ENCODE assay signal across 21 mouse cellular contexts in genomic region chr5:74678693-74679092, GRCm38 (mm10). TPM values are rescaled to one million over a fixed set of nuclear protein-coding genes. Genes with fewer than 3 reads are reported as not detected.
A peak's percentile ranks its signal among the peaks of the same experiment; 100 is the strongest.
DNase-seq lines count a peak whose midpoint lies in the region; ATAC-seq and TF ChIP-seq lines count a peak whose summit lies in the region.
"Had no signal": no experiment of that assay in that cellular context is flagged by ENCODE, and none has a peak within 500 bp of the region (broad histone marks: within the 10 kb centered on the region; RNA-seq: fewer than 3 reads in every experiment).

No protein-coding gene starts in this region.

- no peak overlapping the region for H3K9ac ChIP-seq in heart, postnatal 0 days (replicated peaks; ENCODE audit: low read depth, low read length)
- no peak overlapping the region for H3K9ac ChIP-seq in heart, embryonic 12.5 days
- H3K9ac ChIP-seq in midbrain, embryonic 16.5 days (ENCODE audit: low read depth, low read length) = no peak overlapping the region
- H3K9ac ChIP-seq in midbrain, embryonic 11.5 days (ENCODE audit: low read length) = no peak overlapping the region
- H3K9ac ChIP-seq: embryonic facial prominence, embryonic 13.5 days; heart, embryonic 13.5 days; intestine, embryonic 15.5 days had no signal

- H3K9me3 ChIP-seq in heart, postnatal 0 days (replicated peaks; ENCODE audit: control insufficient read depth, low read length) = no peaks in the 10 kb centered on the region
- H3K9me3 ChIP-seq in heart, embryonic 12.5 days (replicated peaks) = no peaks in the 10 kb centered on the region
- no peaks in the 10 kb centered on the region for H3K9me3 ChIP-seq in midbrain, embryonic 16.5 days (replicated peaks; ENCODE audit: control insufficient read depth, low read length, poor library complexity, severe bottlenecking)
- H3K9me3 ChIP-seq in midbrain, embryonic 11.5 days (ENCODE audit: control insufficient read depth, low read length) = no peaks in the 10 kb centered on the region
- H3K9me3 ChIP-seq: embryonic facial prominence, embryonic 13.5 days; heart, embryonic 13.5 days; hindbrain, embryonic 10.5 days; intestine, embryonic 15.5 days had no signal

- TF ChIP-seq EP300 in heart, postnatal 0 days (IDR thresholded peaks at IDR 0.05; ENCODE audit: low read depth) = no peak

- H3K4me2 ChIP-seq in heart, postnatal 0 days (ENCODE audit: low read depth, low read length) = no peak overlapping the region
- no peak overlapping the region for H3K4me2 ChIP-seq in heart, embryonic 12.5 days
- H3K4me2 ChIP-seq in midbrain, embryonic 16.5 days (ENCODE audit: low read length) = peak overlapping the region; percentile 58; the same call in 1 of the 2 replicates
- H3K4me2 ChIP-seq in midbrain, embryonic 11.5 days = no peak overlapping the region
- H3K4me2 ChIP-seq: embryonic facial prominence, embryonic 13.5 days; heart, embryonic 13.5 days; intestine, embryonic 15.5 days had no signal

- no peak for DNase-seq in gastrocnemius, adult 2 months
- no peak for DNase-seq in gastrocnemius, adult 8-10 months (ENCODE audit: low spot score in 2 of 2)
- no peak for DNase-seq in heart, postnatal 0 days (ENCODE audit: low spot score)
- DNase-seq in midbrain, embryonic 11.5 days (ENCODE audit: low spot score, missing footprints) = no peak
- DNase-seq in brain, adult 2 months (ENCODE audit: low read depth, low spot score) = peak; percentile 43
- DNase-seq: adrenal gland, adult 8-10 months; adrenal gland, postnatal 36 days; cerebellum, adult 11-12 months; cerebellum, adult 9-10 months; cerebellum, postnatal 25 days; gastrocnemius, postnatal 25 days; heart, postnatal 14 days; kidney, adult 18-20 months had no signal

- intact Hi-C loops in gastrocnemius, adult 2 months (cut with DNase I) = no loop called here

- H3K4me3 ChIP-seq in gastrocnemius, adult 2 months = no peak overlapping the region
- no peak overlapping the region for H3K4me3 ChIP-seq in heart, postnatal 0 days (ENCODE audit: low read depth, low read length)
- H3K4me3 ChIP-seq in heart, embryonic 12.5 days = no peak overlapping the region
- no peak overlapping the region for H3K4me3 ChIP-seq in midbrain, embryonic 16.5 days (ENCODE audit: low read depth, low read length)
- H3K4me3 ChIP-seq in midbrain, embryonic 11.5 days (ENCODE audit: low read depth, low read length) = no peak overlapping the region
- H3K4me3 ChIP-seq: embryonic facial prominence, embryonic 13.5 days; heart, embryonic 13.5 days; hindbrain, embryonic 10.5 days; intestine, embryonic 15.5 days had no signal

- ATAC-seq in heart, postnatal 0 days (ENCODE audit: insufficient read depth, low read depth) = peak; percentile 54; the same call in 1 of the 2 replicates
- no peak for ATAC-seq in heart, embryonic 12.5 days (ENCODE audit: insufficient number of reproducible peaks, low FRiP score)
- ATAC-seq in midbrain, embryonic 16.5 days = no peak
- no peak for ATAC-seq in midbrain, embryonic 11.5 days (ENCODE audit: low FRiP score)
- no peak for ATAC-seq in erythroblast, adult 5-6 weeks (replicated peaks; ENCODE audit: low FRiP score, poor library complexity, severe bottlenecking)
- ATAC-seq: intestine, embryonic 15.5 days had no signal

- TF ChIP-seq CTCF in gastrocnemius, adult 2 months (IDR thresholded peaks at IDR 0.05) = no peak
- TF ChIP-seq CTCF in heart, postnatal 0 days (IDR thresholded peaks at IDR 0.05; ENCODE audit: low read depth) = no peak

- WGBS in heart, postnatal 0 days = 39% methylated on average over 5 of the region's 5 CpGs
- 57% methylated on average over 5 of the region's 5 CpGs for WGBS in heart, embryonic 12.5 days
- WGBS in midbrain, embryonic 16.5 days = 92% methylated on average over 5 of the region's 5 CpGs
- 89% methylated on average over 5 of the region's 5 CpGs for WGBS in midbrain, embryonic 11.5 days

- H3K36me3 ChIP-seq in heart, postnatal 0 days (replicated peaks; ENCODE audit: control insufficient read depth, insufficient read depth, low read length) = no peaks in the 10 kb centered on the region
- no peaks in the 10 kb centered on the region for H3K36me3 ChIP-seq in heart, embryonic 12.5 days
- no peaks in the 10 kb centered on the region for H3K36me3 ChIP-seq in midbrain, embryonic 16.5 days (ENCODE audit: control insufficient read depth, insufficient read depth, low read length)
- no peaks in the 10 kb centered on the region for H3K36me3 ChIP-seq in midbrain, embryonic 11.5 days (ENCODE audit: control insufficient read depth, insufficient read depth, low read length)
- H3K36me3 ChIP-seq: embryonic facial prominence, embryonic 13.5 days; heart, embryonic 13.5 days; hindbrain, embryonic 10.5 days; intestine, embryonic 15.5 days had no signal

- peaks cover 38% of the 10 kb centered on the region for H3K4me1 ChIP-seq in heart, postnatal 0 days (ENCODE audit: control insufficient read depth, insufficient read depth)
- H3K4me1 ChIP-seq in heart, embryonic 12.5 days (replicated peaks) = peaks cover 29% of the 10 kb centered on the region
- H3K4me1 ChIP-seq in midbrain, embryonic 16.5 days (ENCODE audit: control insufficient read depth, insufficient read depth, low read length) = peaks cover 18% of the 10 kb centered on the region
- peaks cover 8% of the 10 kb centered on the region for H3K4me1 ChIP-seq in midbrain, embryonic 11.5 days (ENCODE audit: control insufficient read depth, insufficient read depth, low read length)
- H3K4me1 ChIP-seq: intestine, embryonic 15.5 days had no signal

- peak overlapping the region; percentile 77 for H3K27ac ChIP-seq in gastrocnemius, adult 2 months
- 0 out of 2 replicates have a peak overlapping the region, but pooled peaks have one; percentile 46 for H3K27ac ChIP-seq in heart, postnatal 0 days (ENCODE audit: low read depth)
- no peak overlapping the region for H3K27ac ChIP-seq in heart, embryonic 12.5 days (ENCODE audit: poor library complexity, severe bottlenecking)
- H3K27ac ChIP-seq in midbrain, embryonic 16.5 days (ENCODE audit: low read length) = peak overlapping the region; percentile 86; the same call in 1 of the 2 replicates
- no peak overlapping the region for H3K27ac ChIP-seq in midbrain, embryonic 11.5 days (ENCODE audit: low read depth, low read length)
- H3K27ac ChIP-seq: heart, embryonic 13.5 days; hindbrain, embryonic 10.5 days; intestine, embryonic 15.5 days had no signal

- H3K27me3 ChIP-seq in heart, postnatal 0 days (ENCODE audit: control insufficient read depth, insufficient read depth, low read length) = no peaks in the 10 kb centered on the region
- no peaks in the 10 kb centered on the region for H3K27me3 ChIP-seq in heart, embryonic 12.5 days (replicated peaks)
- no peaks in the 10 kb centered on the region for H3K27me3 ChIP-seq in midbrain, embryonic 16.5 days (ENCODE audit: control insufficient read depth, insufficient read depth, low read depth, low read length)
- no peaks in the 10 kb centered on the region; the same call in 1 of the 2 replicates for H3K27me3 ChIP-seq in midbrain, embryonic 11.5 days (ENCODE audit: control insufficient read depth, insufficient read depth, low read length)
- H3K27me3 ChIP-seq: CH12.LX; embryonic facial prominence, embryonic 13.5 days; heart, embryonic 13.5 days; intestine, embryonic 15.5 days had no signal

RNA-seq across cellular contexts. Expression of gene Lnx1, which starts 24.0 kb away (rescaled TPM):
- total RNA-seq in gastrocnemius, adult 2 months (2021) = 1 to 10 TPM; 3.4 to 4.9 TPM
- total RNA-seq in gastrocnemius, adult 8-10 months (2022) = 1 to 10 TPM; 2.1 to 4.0 (median 3.0) TPM
- 1.9 and 3.5 TPM in 2 replicates for total RNA-seq in heart, postnatal 0 days (2014; rRNA removed; ENCODE audit: low replicate concordance)
- polyA plus RNA-seq in heart, postnatal 0 days (2015; fragmentation: Nextera tagmentation; extraction: Ambion mirVana) = 1.3 and 2.2 TPM in 2 replicates
- polyA plus RNA-seq in heart, embryonic 12.5 days (2016; fragmentation: Nextera tagmentation; extraction: Ambion mirVana) = 0.92 and 1.0 TPM in 2 replicates
- polyA plus RNA-seq in midbrain, embryonic 16.5 days (2015; fragmentation: Nextera tagmentation; extraction: Ambion mirVana) = 16.9 and 22.7 TPM in 2 replicates
- 0.51 and 0.74 TPM in 2 replicates for polyA plus RNA-seq in midbrain, embryonic 11.5 days (2014; fragmentation: Nextera tagmentation; extraction: Ambion mirVana)
- total RNA-seq in erythroblast, adult 5-6 weeks (2015; ENCODE audit: low replicate concordance) = not detected in 2 replicates
- not detected in 2 replicates for total RNA-seq in erythroblast, adult 5-6 weeks (2017; ENCODE audit: low replicate concordance)

Comparison
In these comparisons a context has a peak if more than half of its experiments do, and no peak if none do; other contexts are left out.
1. H3K27ac ChIP-seq: peak in gastrocnemius, adult 2 months (single experiment), heart, postnatal 0 days (single experiment) and midbrain, embryonic 16.5 days (single experiment); none in heart, embryonic 12.5 days (single experiment) and midbrain, embryonic 11.5 days (single experiment).